Mouse (Mus musculus) erythroblast, embryonic 14.5 days (primary cell): ENCODE measurements around the gene Tnip3. TPM values are rescaled to one million over a fixed set of nuclear protein-coding genes. Genes with fewer than 3 reads are reported as not detected.

ENCODE experiments used
- H3K27me3 ChIP-seq: 2 replicates; pipeline ENCODE4 v1.6.1; 2012; ENCODE audit warnings: inconsistent platforms; ENCODE audit not compliant: control insufficient read depth
- H3K36me3 ChIP-seq: 2 replicates; pipeline ENCODE4 v1.6.1; 2012; ENCODE audit warnings: mild to moderate bottlenecking, inconsistent platforms; ENCODE audit not compliant: control insufficient read depth
- H3K4me1 ChIP-seq: 2 replicates; pipeline ENCODE4 v1.6.1; 2012; ENCODE audit warnings: inconsistent platforms; ENCODE audit not compliant: control insufficient read depth
- H3K4me3 ChIP-seq: replicated peaks from 2 replicates; pipeline ENCODE3; 2012; ENCODE audit warnings: moderate library complexity, mild to moderate bottlenecking, inconsistent platforms
- H3K9me3 ChIP-seq: 2 replicates; pipeline ENCODE4 v1.6.1; 2012; ENCODE audit warnings: low read length, inconsistent platforms, mixed read lengths; ENCODE audit not compliant: control insufficient read depth
- GATA1 ChIP-seq: IDR thresholded peaks from 2 replicates; pipeline ENCODE4 v1.6.1; 2012; ENCODE audit warnings: low read length, inconsistent platforms, mixed read lengths
- TAL1 ChIP-seq: IDR thresholded peaks from 3 replicates; pipeline ENCODE4 v1.6.1; 2012; ENCODE audit warnings: low read length, inconsistent platforms, mixed read lengths
- polyA plus RNA-seq: library from polyadenylated mRNA; stranded (reverse); fragments of >175 nt; gene quantifications from 2 replicates; pipeline ENCODE4 v1.2.3, GENCODE M21; 2012

Tnip3 gene
- polyA plus RNA-seq, 1 experiment, result not detected

DNA sequence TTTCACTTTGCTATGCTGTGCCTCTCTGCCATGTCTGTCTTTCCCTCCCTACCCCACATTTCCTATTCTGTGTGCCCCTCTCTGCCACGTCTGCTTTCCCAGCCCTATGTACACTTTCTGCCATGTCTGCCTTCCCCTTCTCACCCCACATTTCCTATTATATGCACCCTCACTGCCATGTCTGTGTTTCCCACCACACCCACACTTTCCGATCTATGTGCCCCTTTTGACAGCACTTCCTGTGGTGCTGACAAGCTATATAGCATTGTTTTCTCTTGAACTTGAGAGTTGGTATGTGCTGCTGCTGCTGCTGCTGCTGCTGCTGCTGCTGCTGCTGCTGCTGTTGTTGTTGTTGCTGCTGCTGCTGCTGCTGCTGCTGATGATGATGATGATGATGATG, 136.9 kb downstream of the Tnip3 start:
- no peaks in the 10 kb centered on the region for H3K4me1 ChIP-seq
- no peaks in the 10 kb centered on the region for H3K27me3 ChIP-seq
- H3K9me3 ChIP-seq, result no peaks in the 10 kb centered on the region
- no peaks in the 10 kb centered on the region for H3K36me3 ChIP-seq
- TF ChIP-seq GATA1 (no peak), TAL1 (no peak)
- H3K4me3 ChIP-seq, result peak overlapping the region; percentile 41

DNA sequence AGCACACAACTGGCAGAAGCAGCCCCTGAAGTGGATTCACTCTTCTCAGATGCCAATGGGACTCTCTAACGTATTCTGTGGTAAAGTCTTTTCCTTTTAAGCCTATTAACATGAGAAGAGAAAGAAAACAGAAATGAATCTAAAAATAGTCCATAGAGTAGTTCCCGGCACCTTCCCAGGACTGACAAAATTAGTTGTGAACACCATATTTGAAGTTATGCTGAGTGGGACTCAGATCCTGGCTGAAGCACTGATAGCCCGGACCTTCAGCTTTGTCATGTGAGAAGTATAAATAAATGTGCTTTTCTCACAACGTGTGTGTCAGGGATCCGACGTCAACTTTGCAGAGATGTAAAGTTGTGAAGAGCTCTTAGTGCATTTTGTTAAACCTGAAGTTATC, 138.9 kb downstream of the Tnip3 start:
- Histone ChIP-seq H3K9me3 (no peaks in the 10 kb centered on the region), H3K4me3 (no peak overlapping the region), H3K27me3 (no peaks in the 10 kb centered on the region; the same call in 1 of the 2 replicates), H3K4me1 (no peaks in the 10 kb centered on the region), H3K36me3 (no peaks in the 10 kb centered on the region)
- no peak for TF ChIP-seq TAL1
- no peak for TF ChIP-seq GATA1

DNA sequence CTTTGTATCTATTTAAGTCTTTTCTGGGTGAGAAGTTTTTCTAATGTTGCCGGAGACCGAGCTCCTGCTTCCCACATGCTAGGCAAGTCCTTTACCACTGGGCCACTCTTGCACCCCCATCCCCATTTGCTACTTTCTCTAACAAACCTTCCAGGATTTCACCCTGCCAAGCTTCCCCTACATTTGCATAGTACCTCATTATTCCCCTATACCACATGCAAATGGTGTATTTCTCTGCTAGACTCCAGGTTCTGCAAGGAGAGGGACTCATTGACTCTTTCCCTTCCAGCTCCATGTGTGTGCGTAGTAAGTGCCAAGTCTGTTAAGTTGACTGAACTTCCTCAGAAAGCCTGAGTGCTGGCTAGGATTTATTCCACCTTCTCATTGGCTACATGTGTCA, 141.2 kb downstream of the Tnip3 start:
- no peak overlapping the region for H3K4me3 ChIP-seq
- H3K9me3 ChIP-seq, result no peaks in the 10 kb centered on the region
- TF ChIP-seq TAL1 (no peak), GATA1 (no peak)
- no peaks in the 10 kb centered on the region for H3K36me3 ChIP-seq
- H3K4me1 ChIP-seq, result no peaks in the 10 kb centered on the region
- H3K27me3 ChIP-seq, result peaks cover 20% of the 10 kb centered on the region

DNA sequence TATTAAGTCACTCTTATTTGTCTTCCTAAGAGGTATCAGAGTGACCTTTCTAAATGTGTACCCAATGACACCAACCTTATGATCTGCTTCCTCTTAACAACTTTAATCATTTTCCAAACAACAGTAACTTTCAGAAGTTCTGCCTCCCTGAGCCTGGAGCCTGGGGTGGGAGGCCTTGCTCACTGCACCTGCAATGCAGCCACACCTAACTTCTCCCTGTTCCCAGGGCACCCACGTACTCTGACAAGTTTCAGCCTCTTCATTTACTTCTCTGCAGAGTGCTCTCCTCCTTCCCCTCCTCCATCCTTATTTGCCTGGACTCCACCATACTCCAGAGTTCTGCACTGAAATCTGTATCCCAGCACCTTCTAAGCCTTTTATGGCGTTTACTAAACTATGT, 144.9 kb downstream of the Tnip3 start:
- Histone ChIP-seq H3K36me3 (no peaks in the 10 kb centered on the region), H3K4me3 (no peak overlapping the region), H3K4me1 (peaks cover 2% of the 10 kb centered on the region; the same call in 1 of the 2 replicates), H3K9me3 (no peaks in the 10 kb centered on the region; the same call in 1 of the 2 replicates), H3K27me3 (peaks cover 56% of the 10 kb centered on the region)
- TF ChIP-seq GATA1 (no peak), TAL1 (no peak)

DNA sequence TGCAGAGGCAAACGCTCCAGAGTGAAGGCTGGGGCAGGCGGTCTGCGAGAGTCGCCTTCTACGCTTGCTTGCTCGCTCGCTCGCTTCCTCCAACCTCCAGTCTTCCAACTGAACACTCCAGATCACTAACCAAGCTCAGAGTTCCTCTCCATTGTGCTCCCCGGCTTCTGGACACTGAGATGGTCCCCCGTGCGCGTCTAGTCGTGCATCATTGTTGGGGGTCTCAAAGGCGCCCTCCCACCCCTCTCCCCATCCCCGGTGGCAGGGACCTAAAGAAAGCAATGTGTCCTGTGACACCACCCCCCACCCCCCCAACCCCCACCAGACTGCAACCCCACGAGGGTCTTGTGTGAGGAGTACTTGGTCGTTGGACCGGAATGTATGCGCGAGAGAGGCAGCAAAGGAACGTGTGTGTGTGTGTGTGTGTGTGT, 145.9 kb downstream of the Tnip3 start:
- TF ChIP-seq TAL1, result no peak
- TF ChIP-seq GATA1, result no peak
- peaks cover 2% of the 10 kb centered on the region; the same call in 1 of the 2 replicates for H3K4me1 ChIP-seq
- H3K4me3 ChIP-seq, result no peak overlapping the region
- H3K27me3 ChIP-seq, result peaks cover 60% of the 10 kb centered on the region
- no peaks in the 10 kb centered on the region for H3K36me3 ChIP-seq
- H3K9me3 ChIP-seq, result no peaks in the 10 kb centered on the region; the same call in 1 of the 2 replicates

DNA sequence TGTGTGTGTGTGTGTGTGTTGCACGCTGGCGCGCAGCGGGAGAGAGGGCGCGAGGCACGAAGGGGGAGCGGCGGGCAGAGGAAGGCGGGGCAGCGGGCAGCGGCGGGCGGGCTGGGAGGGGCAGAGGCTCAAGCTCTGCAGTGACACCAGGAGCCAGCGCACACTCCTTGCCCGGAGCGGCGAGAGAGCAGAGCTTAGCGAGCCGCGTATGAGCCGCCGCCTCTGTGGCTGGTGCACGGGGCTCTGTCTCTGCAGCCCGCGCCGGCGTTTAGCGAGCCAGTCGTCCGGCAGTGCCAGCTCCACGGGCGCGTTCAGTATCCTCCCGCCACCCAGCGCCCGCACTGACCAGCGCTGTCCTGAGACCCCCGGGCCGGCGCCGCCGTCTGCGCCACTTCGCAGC, 146.3 kb downstream of the Tnip3 start, which contains the start of gene Ndnf:
Gene Ndnf (plus strand): TSS at position 140 of the 400 bp plus-strand sequence.
- no peak for TF ChIP-seq GATA1
- no peak for TF ChIP-seq TAL1
- Histone ChIP-seq H3K4me3 (peak within 1 kb of the TSS; percentile 24), H3K36me3 (no peaks in the 10 kb centered on the region), H3K27me3 (peaks cover 60% of the 10 kb centered on the region), H3K4me1 (peaks cover 2% of the 10 kb centered on the region; the same call in 1 of the 2 replicates), H3K9me3 (no peaks in the 10 kb centered on the region; the same call in 1 of the 2 replicates)

DNA sequence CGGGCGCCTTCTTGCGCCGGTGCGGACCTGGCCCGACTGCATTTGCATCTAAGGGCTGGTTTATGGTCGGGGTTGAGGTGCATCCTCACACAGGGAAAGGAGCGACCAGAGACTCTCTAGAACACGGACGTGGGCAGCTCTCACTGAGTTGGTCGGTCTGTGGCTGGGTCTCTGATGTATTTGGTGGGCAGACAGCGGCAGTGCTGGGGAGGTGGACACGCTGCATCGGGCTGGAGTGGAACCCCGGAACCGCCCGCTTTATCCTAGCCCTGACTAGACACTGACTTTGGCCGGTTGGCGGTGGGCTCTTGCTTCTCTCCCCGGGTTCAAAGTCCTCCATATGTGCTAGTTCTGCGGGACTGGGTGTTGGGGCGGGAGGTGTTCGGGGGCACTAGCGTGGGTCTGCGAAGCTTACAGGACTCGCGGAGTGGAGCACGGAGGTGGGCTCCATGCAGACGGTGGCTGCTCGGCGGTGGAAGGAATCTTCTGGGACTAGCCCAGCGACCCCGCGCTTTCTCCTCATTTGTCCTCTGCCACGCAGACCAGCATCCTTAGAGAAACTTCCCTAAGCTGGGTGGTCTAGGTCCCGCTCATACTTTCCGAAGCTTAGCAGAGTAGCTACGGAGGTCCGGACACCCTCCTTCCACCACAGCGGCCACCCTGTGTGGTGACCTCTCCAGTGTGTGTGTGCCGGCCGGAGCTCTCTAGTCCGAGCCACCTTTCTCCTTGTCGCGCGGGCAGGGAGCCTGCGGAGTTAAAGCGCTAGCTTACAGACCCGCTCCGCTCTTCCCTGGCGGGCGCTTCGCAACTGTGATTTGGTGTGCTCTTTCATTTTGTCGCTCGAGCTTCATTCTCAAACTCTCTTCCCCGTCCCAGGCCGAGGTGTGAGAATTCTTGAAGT, 147.3 kb downstream of the Tnip3 start:
- TF ChIP-seq GATA1, result no peak
- no peak for TF ChIP-seq TAL1

More for the DNA sequence above, 147.3 kb downstream of the Tnip3 start:
- peaks cover 2% of the 10 kb centered on the region; the same call in 1 of the 2 replicates for H3K4me1 ChIP-seq
- H3K9me3 ChIP-seq, result no peaks in the 10 kb centered on the region; the same call in 1 of the 2 replicates
- no peaks in the 10 kb centered on the region for H3K36me3 ChIP-seq
- H3K27me3 ChIP-seq, result peaks cover 60% of the 10 kb centered on the region
- H3K4me3 ChIP-seq, result no peak overlapping the region

Other genes starting within 250 kb of the Tnip3 start
- gene C130060K24Rik, start 144.2 kb upstream of the Tnip3 start, polyA plus RNA-seq, result not detected in 2 replicates
- gene Ndnf, start 146.3 kb downstream of the Tnip3 start, polyA plus RNA-seq, result not detected in 2 replicates